Mouse (Mus musculus) liver, adult 2 months (tissue): ENCODE measurements around the gene Pappa. TPM values are rescaled to one million over a fixed set of nuclear protein-coding genes. Genes with fewer than 3 reads are reported as not detected.

Source experiments
- DNase-seq: peaks from one replicate; pipeline ENCODE4 v3.0.0-alpha.2; 2011; ENCODE audit warnings: low read depth, low spot score; ENCODE audit errors: extremely low read depth
- H3K27ac ChIP-seq: fragments of 200-500 bp; replicated peaks from 2 replicates; pipeline ENCODE4 v1.5.1; 2012; ENCODE audit warnings: low read depth, mild to moderate bottlenecking, control low read depth, inconsistent platforms, low read length; ENCODE audit not compliant: insufficient read depth
- H3K27me3 ChIP-seq: fragments of 200-500 bp; 2 replicates; pipeline ENCODE4 v1.6.1; 2012; ENCODE audit warnings: mild to moderate bottlenecking, moderate library complexity, low read length, inconsistent platforms; ENCODE audit not compliant: control insufficient read depth, insufficient read depth
- H3K36me3 ChIP-seq: fragments of 200-500 bp; 2 replicates; pipeline ENCODE4 v1.6.1; 2012; ENCODE audit warnings: low read length, inconsistent platforms; ENCODE audit not compliant: control insufficient read depth, insufficient read depth
- H3K4me1 ChIP-seq: fragments of 200-500 bp; 2 replicates; pipeline ENCODE4 v1.6.1; 2011; ENCODE audit warnings: low read length; ENCODE audit not compliant: control insufficient read depth, insufficient read depth
- H3K4me3 ChIP-seq: fragments of 200-500 bp; 2 replicates; pipeline ENCODE4 v1.5.1; 2011; ENCODE audit warnings: low read depth, mild to moderate bottlenecking, control low read depth, low read length, moderate library complexity; ENCODE audit not compliant: insufficient read depth
- H3K79me2 ChIP-seq: fragments of 200-500 bp; 2 replicates; pipeline ENCODE4 v1.6.1; 2012; ENCODE audit warnings: inconsistent platforms, mild to moderate bottlenecking, low read length, moderate library complexity; ENCODE audit not compliant: control insufficient read depth, insufficient read depth
- H3K9ac ChIP-seq: fragments of 200-500 bp; 2 replicates; pipeline ENCODE4 v1.6.1; 2012; ENCODE audit warnings: low read depth, mild to moderate bottlenecking, control low read depth, inconsistent platforms, low read length
- CTCF ChIP-seq: fragments of 200-500 bp; IDR thresholded peaks from 2 replicates; pipeline ENCODE4 v1.5.1; 2011; ENCODE audit warnings: low read depth, low read length, control low read depth
- POLR2A ChIP-seq: fragments of 200-500 bp; IDR thresholded peaks from 2 replicates; pipeline ENCODE4 v1.6.1; 2011; ENCODE audit warnings: low read length, control low read depth; ENCODE audit not compliant: insufficient read depth; ENCODE audit errors: extremely low read depth
- WGBS: fragments of 180-500 bp; shearing (Covaris S2); methylation state at CpG from one replicate; pipeline ENCODE4 v1.1.7; 2018; 5-methylcytosine and 5-hydroxymethylcytosine counted together
- polyA plus RNA-seq: library from polyadenylated mRNA; depleted of rRNA; stranded (reverse); fragments of >200 nt; gene quantifications from 2 replicates; pipeline ENCODE4 v1.2.3, GENCODE M21; 2012; rRNA removed
- total RNA-seq: library from RNA; depleted of rRNA; stranded (reverse); fragments of >200 nt; gene quantifications from 2 replicates; pipeline ENCODE4 v1.2.3, GENCODE M21; 2014; rRNA removed

Gene Pappa
- 0.09 and 0.13 TPM in 2 replicates for total RNA-seq
- 0.02 TPM in 1 of 2 replicates, not detected in the other for polyA plus RNA-seq

GRCm38 (mm10) chr4:65123741-65124224 lies at the start of gene Pappa:
TSS of gene Pappa (plus strand) at chr4:65124174.
- Histone ChIP-seq H3K9ac (no peak within 1 kb of the TSS), H3K4me1 (peaks cover 11% of the 10 kb centered on the region), H3K27ac (no peak within 1 kb of the TSS), H3K27me3 (peaks cover 11% of the 10 kb centered on the region), H3K79me2 (no peaks in the 10 kb centered on the region), H3K36me3 (no peaks in the 10 kb centered on the region), H3K4me3 (peak within 1 kb of the TSS; percentile 11; the same call in 1 of the 2 replicates)
- no peak for TF ChIP-seq POLR2A
- no peak for TF ChIP-seq CTCF
- WGBS = 1% methylated on average over 16 of the region's 16 CpGs
- no peak for DNase-seq

GRCm38 (mm10) chr4:65077906-65078615 lies 45.9 kb upstream of the Pappa start:
- H3K79me2 ChIP-seq = no peaks in the 10 kb centered on the region
- H3K27ac ChIP-seq = no peak overlapping the region
- no peaks in the 10 kb centered on the region for H3K27me3 ChIP-seq
- TF ChIP-seq CTCF (no peak), POLR2A (no peak)
- peaks cover 5% of the 10 kb centered on the region; the same call in 1 of the 2 replicates for H3K4me1 ChIP-seq
- DNase-seq = no peak
- H3K9ac ChIP-seq = no peak overlapping the region
- WGBS = 78% methylated on average over 6 of the region's 6 CpGs
- H3K36me3 ChIP-seq = no peaks in the 10 kb centered on the region
- H3K4me3 ChIP-seq = no peak overlapping the region

GRCm38 (mm10) chr4:65086864-65087263 lies 37.1 kb upstream of the Pappa start:
- Histone ChIP-seq H3K4me3 (no peak overlapping the region), H3K4me1 (no peaks in the 10 kb centered on the region), H3K27me3 (no peaks in the 10 kb centered on the region), H3K9ac (no peak overlapping the region), H3K79me2 (no peaks in the 10 kb centered on the region), H3K27ac (no peak overlapping the region), H3K36me3 (no peaks in the 10 kb centered on the region)
- TF ChIP-seq POLR2A (no peak), CTCF (no peak)
- no peak for DNase-seq
- WGBS = 75% methylated on average over 1 of the region's 1 CpGs

GRCm38 (mm10) chr4:65087592-65087991 lies 36.4 kb upstream of the Pappa start:
- TF ChIP-seq CTCF (no peak), POLR2A (no peak)
- Histone ChIP-seq H3K27ac (no peak overlapping the region), H3K9ac (no peak overlapping the region), H3K4me1 (no peaks in the 10 kb centered on the region), H3K79me2 (no peaks in the 10 kb centered on the region), H3K36me3 (no peaks in the 10 kb centered on the region), H3K4me3 (no peak overlapping the region), H3K27me3 (no peaks in the 10 kb centered on the region)
- WGBS = 89% methylated on average over 5 of the region's 5 CpGs
- DNase-seq = no peak

GRCm38 (mm10) chr4:65092191-65092590 lies 31.8 kb upstream of the Pappa start:
- WGBS = 8% methylated on average over 1 of the region's 1 CpGs
- H3K79me2 ChIP-seq = no peaks in the 10 kb centered on the region
- no peak overlapping the region for H3K4me3 ChIP-seq
- H3K36me3 ChIP-seq = no peaks in the 10 kb centered on the region
- H3K27me3 ChIP-seq = no peaks in the 10 kb centered on the region
- no peaks in the 10 kb centered on the region for H3K4me1 ChIP-seq
- TF ChIP-seq CTCF = 0 out of 2 replicates have a peak, but pooled peaks have one; percentile 29
- no peak for TF ChIP-seq POLR2A
- H3K9ac ChIP-seq = no peak overlapping the region
- DNase-seq = no peak
- no peak overlapping the region for H3K27ac ChIP-seq

GRCm38 (mm10) chr4:65120329-65120728 lies 3.6 kb upstream of the Pappa start:
- Histone ChIP-seq H3K4me1 (peaks cover under 1% of the 10 kb centered on the region), H3K36me3 (no peaks in the 10 kb centered on the region), H3K4me3 (no peak overlapping the region), H3K79me2 (no peaks in the 10 kb centered on the region), H3K27me3 (peaks cover 7% of the 10 kb centered on the region), H3K9ac (no peak overlapping the region), H3K27ac (no peak overlapping the region)
- 65% methylated on average over 1 of the region's 1 CpGs for WGBS
- TF ChIP-seq POLR2A (no peak), CTCF (no peak)
- no peak for DNase-seq
